Mouse (Mus musculus) CH12.LX (cell line): Measurements from ENCODE around the gene Tex9. TPM values are rescaled to one million over a fixed set of nuclear protein-coding genes. Genes with fewer than 3 reads are reported as not detected.

Source experiments
- DNase-seq: peaks from one replicate; pipeline ENCODE4 v3.0.0-alpha.2; 2013; ENCODE audit errors: extremely low read depth
- H3K27ac ChIP-seq: 2 replicates; pipeline ENCODE4 v1.5.1; 2012; ENCODE audit warnings: low read depth, mild to moderate bottlenecking, control low read depth, moderate library complexity; ENCODE audit not compliant: insufficient read depth
- H3K27me3 ChIP-seq: replicated peaks from 2 replicates; pipeline ENCODE3; 2012; ENCODE audit warnings: inconsistent platforms
- H3K36me3 ChIP-seq, 2 experiments: replicated peaks in 1 of 2; 2 replicates each; pipeline versions ENCODE3 to v1.6.1; 2012; ENCODE audit warnings: inconsistent platforms in 1 of 2, low read length in 1 of 2, mild to moderate bottlenecking in 1 of 2, mixed read lengths in 1 of 2, moderate library complexity in 1 of 2; ENCODE audit not compliant: control insufficient read depth in 1 of 2, insufficient read depth in 1 of 2
- H3K4me1 ChIP-seq, 2 experiments: 2 replicates each; pipeline ENCODE4 v1.6.1; 2012; ENCODE audit warnings: inconsistent platforms in 1 of 2, moderate library complexity in 1 of 2; ENCODE audit not compliant: insufficient read depth in 2 of 2, control insufficient read depth in 1 of 2
- H3K4me2 ChIP-seq: 2 replicates; pipeline ENCODE4 v1.6.1; 2012; ENCODE audit warnings: low read depth, mild to moderate bottlenecking, control low read depth; ENCODE audit not compliant: poor library complexity, insufficient read depth, severe bottlenecking
- H3K4me3 ChIP-seq, 3 experiments: fragments of 150-350 bp in 1 of 3; sonication (generic) in 1 of 3; replicated peaks in 1 of 3; 2 replicates each; pipeline versions ENCODE3 to v1.5.1; 2011 to 2012; ENCODE audit warnings: low read depth in 2 of 3, low read length in 2 of 3, mild to moderate bottlenecking in 2 of 3, moderate library complexity in 2 of 3, control low read depth in 1 of 3, improper control_type of control experiment in 1 of 3, inconsistent platforms in 1 of 3, mixed read lengths in 1 of 3; ENCODE audit not compliant: poor library complexity in 1 of 3
- H3K79me2 ChIP-seq: replicated peaks from 2 replicates; pipeline ENCODE4 v1.6.1; 2012; ENCODE audit warnings: mild to moderate bottlenecking, moderate library complexity; ENCODE audit not compliant: control insufficient read depth, poor library complexity, insufficient read depth, severe bottlenecking; ENCODE audit errors: extremely low read depth
- H3K9ac ChIP-seq: 2 replicates; pipeline ENCODE4 v1.6.1; 2012; ENCODE audit warnings: low read depth, mild to moderate bottlenecking, control low read depth, moderate library complexity; ENCODE audit not compliant: insufficient read depth
- H3K9me3 ChIP-seq: replicated peaks from 2 replicates; pipeline ENCODE3; 2012; ENCODE audit warnings: low read length, inconsistent platforms, mixed read lengths
- BHLHE40 ChIP-seq: IDR thresholded peaks from 2 replicates; pipeline ENCODE4 v1.6.1; 2011; ENCODE audit warnings: mild to moderate bottlenecking, low read depth, low read length, improper control_type of control experiment
- CHD1 ChIP-seq: IDR thresholded peaks from 2 replicates; pipeline ENCODE4 v1.6.1; 2012; ENCODE audit warnings: low read depth, low read length, improper control_type of control experiment, inconsistent platforms
- CHD2 ChIP-seq: IDR thresholded peaks from 2 replicates; pipeline ENCODE4 v1.6.1; 2011; ENCODE audit warnings: low read length, improper control_type of control experiment
- CTCF ChIP-seq, 2 experiments: IDR thresholded peaks in 1 of 2; conservative IDR thresholded peaks in 1 of 2; 2 replicates each; pipeline ENCODE4 v1.5.1; 2011 to 2012; ENCODE audit warnings: low read depth in 2 of 2, low read length in 2 of 2, improper control_type of control experiment in 1 of 2, inconsistent platforms in 1 of 2, mild to moderate bottlenecking in 1 of 2, moderate library complexity in 1 of 2
- E2F4 ChIP-seq: IDR thresholded peaks from 2 replicates; pipeline ENCODE4 v1.6.1; 2011; ENCODE audit warnings: low read depth, low read length, improper control_type of control experiment; ENCODE audit not compliant: insufficient replicate concordance
- ELF1 ChIP-seq: IDR thresholded peaks from 2 replicates; pipeline ENCODE4 v1.6.1; 2014; ENCODE audit warnings: low read depth, mild to moderate bottlenecking, inconsistent platforms, low read length, improper control_type of control experiment
- EP300 ChIP-seq: IDR thresholded peaks from 2 replicates; pipeline ENCODE4 v1.6.1; 2011; ENCODE audit warnings: low read length, improper control_type of control experiment
- ETS1 ChIP-seq: conservative IDR thresholded peaks from 2 replicates; pipeline ENCODE4 v1.6.1; 2012; ENCODE audit warnings: low read depth, mild to moderate bottlenecking, inconsistent platforms, low read length, improper control_type of control experiment, moderate library complexity
- GABPA ChIP-seq: IDR thresholded peaks from 2 replicates; pipeline ENCODE4 v1.6.1; 2012; ENCODE audit warnings: low read depth, low read length, improper control_type of control experiment, inconsistent platforms; ENCODE audit not compliant: insufficient replicate concordance
- IRF4 ChIP-seq: IDR thresholded peaks from 2 replicates; pipeline ENCODE4 v1.6.1; 2014; ENCODE audit warnings: low read depth, mild to moderate bottlenecking, inconsistent platforms, low read length, improper control_type of control experiment
- JUND ChIP-seq: conservative IDR thresholded peaks from 2 replicates; pipeline ENCODE4 v1.6.1; 2011; ENCODE audit warnings: low read depth, low read length, improper control_type of control experiment
- MAX ChIP-seq: IDR thresholded peaks from 2 replicates; pipeline ENCODE4 v1.6.1; 2011; ENCODE audit warnings: low read length, improper control_type of control experiment
- MAZ ChIP-seq: IDR thresholded peaks from 2 replicates; pipeline ENCODE4 v1.6.1; 2012; ENCODE audit warnings: low read depth, mild to moderate bottlenecking, inconsistent platforms, low read length, improper control_type of control experiment, moderate library complexity
- MEF2A ChIP-seq: IDR thresholded peaks from 2 replicates; pipeline ENCODE4 v1.6.1; 2014; ENCODE audit warnings: low read depth, mild to moderate bottlenecking, inconsistent platforms, low read length, improper control_type of control experiment, borderline replicate concordance
- MXI1 ChIP-seq: IDR thresholded peaks from 2 replicates; pipeline ENCODE4 v1.6.1; 2011; ENCODE audit warnings: mild to moderate bottlenecking, low read depth, low read length, improper control_type of control experiment
- NELFE ChIP-seq: IDR thresholded peaks from 2 replicates; pipeline ENCODE4 v1.6.1; 2011; ENCODE audit warnings: low read depth, low read length, improper control_type of control experiment
- NRF1 ChIP-seq: IDR thresholded peaks from 2 replicates; pipeline ENCODE4 v1.6.1; 2014; ENCODE audit warnings: low read depth, mild to moderate bottlenecking, inconsistent platforms, low read length, improper control_type of control experiment, moderate library complexity
- PAX5 ChIP-seq: IDR thresholded peaks from 2 replicates; pipeline ENCODE4 v1.6.1; 2012; ENCODE audit warnings: low read length, inconsistent platforms, mixed read lengths
- POLR2A ChIP-seq: IDR thresholded peaks from 2 replicates; pipeline ENCODE4 v1.6.1; 2011; ENCODE audit warnings: low read depth, mild to moderate bottlenecking, improper control_type of control experiment, low read length
- POLR2AphosphoS2 ChIP-seq: IDR thresholded peaks from 2 replicates; pipeline ENCODE4 v1.6.1; 2011; ENCODE audit warnings: low read depth, low read length, improper control_type of control experiment
- SIN3A ChIP-seq: IDR thresholded peaks from 2 replicates; pipeline ENCODE4 v1.6.1; 2012; ENCODE audit warnings: low read length, improper control_type of control experiment, inconsistent platforms
- SMC3 ChIP-seq: IDR thresholded peaks from 2 replicates; pipeline ENCODE4 v1.6.1; 2011; ENCODE audit warnings: low read depth, low read length, improper control_type of control experiment
- TBP ChIP-seq: conservative IDR thresholded peaks from 2 replicates; pipeline ENCODE4 v1.6.1; 2011; ENCODE audit warnings: low read depth, low read length, improper control_type of control experiment
- TCF12 ChIP-seq: IDR thresholded peaks from 2 replicates; pipeline ENCODE4 v1.6.1; 2014; ENCODE audit warnings: low read depth, mild to moderate bottlenecking, inconsistent platforms, low read length, improper control_type of control experiment
- UBTF ChIP-seq: IDR thresholded peaks from 2 replicates; pipeline ENCODE4 v1.6.1; 2012; ENCODE audit warnings: low read depth, mild to moderate bottlenecking, inconsistent platforms, low read length, improper control_type of control experiment, moderate library complexity
- USF2 ChIP-seq: conservative IDR thresholded peaks from 2 replicates; pipeline ENCODE4 v1.6.1; 2011; ENCODE audit warnings: low read depth, low read length, improper control_type of control experiment
- ZC3H11A ChIP-seq: IDR thresholded peaks from 2 replicates; pipeline ENCODE4 v1.6.1; 2012; ENCODE audit warnings: low read depth, mild to moderate bottlenecking, inconsistent platforms, low read length, improper control_type of control experiment
- dilution Hi-C: fragments of 300-500 bp; cut with MboI; formaldehyde crosslinking; loops from 2 replicates; pipeline ENCODE4 v1.14.3; 2020; ENCODE audit warnings: low sequenced_read_pairs; ENCODE audit not compliant: extremely low pct_unique_long_range_greater_than_20kb, extremely low pct_ligation_motif_present
- in situ Hi-C: fragments of 300-500 bp; cut with MboI; formaldehyde crosslinking; loops from 3 replicates; pipeline ENCODE4 v1.14.3; 2019; ENCODE audit warnings: low sequenced_read_pairs, low pct_ligation_motif_present, low pct_unique_long_range_greater_than_20kb, mixed read lengths
- polyA plus RNA-seq: library from polyadenylated mRNA; unstranded; fragments of >175 nt; gene quantifications from 2 replicates; pipeline ENCODE4 v1.2.1, GENCODE M21; 2012; ENCODE audit warnings: low read depth; ENCODE audit not compliant: insufficient read length
- total RNA-seq, 2 experiments: library from RNA; depleted of rRNA; stranded (reverse); fragments of 300-350 nt in 1 of 2; fragments of >200 nt in 1 of 2; gene quantifications; 2 replicates each; pipeline ENCODE4 v1.2.3; 2012 to 2014

The Tex9 gene
- total and polyA plus RNA-seq, 3 experiments = 12.1 to 27.4 (median 12.7) TPM

DNA sequence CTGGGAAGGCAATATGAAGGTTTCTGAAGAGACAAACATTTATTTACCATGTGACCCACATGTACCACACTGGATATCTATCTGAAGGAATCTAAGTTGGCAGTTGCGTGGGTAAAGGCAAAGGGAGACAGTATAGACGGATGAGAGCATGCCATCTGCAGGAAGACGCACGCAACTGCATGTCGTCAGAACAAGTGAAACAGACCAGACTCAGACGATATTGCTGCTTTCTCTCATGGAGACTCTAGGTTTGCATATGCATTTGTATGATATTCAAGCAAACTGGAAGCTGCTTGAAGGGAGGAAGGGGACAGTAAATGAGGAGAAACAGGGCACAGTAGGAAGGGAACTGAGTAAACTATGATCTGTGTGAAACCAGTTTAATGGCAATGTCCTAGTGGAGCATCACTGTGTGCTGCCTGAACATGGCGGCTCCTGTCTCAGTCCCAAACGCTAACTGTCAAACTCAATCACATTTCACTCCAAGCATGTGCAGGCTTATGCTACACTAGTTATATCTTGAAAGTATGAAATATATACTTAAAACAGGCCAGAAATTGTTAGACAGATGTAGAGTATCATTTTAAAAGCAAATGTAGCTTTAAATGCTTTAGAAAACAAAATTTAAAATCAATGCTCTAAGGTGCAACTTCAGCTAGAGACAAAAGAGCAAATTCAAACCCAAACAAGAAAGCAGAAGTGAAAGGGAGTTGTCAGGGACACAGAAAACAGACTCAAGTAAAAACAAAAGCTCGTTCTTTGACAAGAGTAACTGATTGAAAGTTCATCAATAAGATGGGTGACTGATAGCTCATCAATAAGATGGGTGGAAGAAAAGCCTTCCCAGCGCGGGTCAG, 24.2 kb downstream of the Tex9 start (continued):
- TF ChIP-seq MAZ = no peak
- TF ChIP-seq E2F4 = 0 out of 2 replicates have a peak, but pooled peaks have one; percentile 13
- no peak for TF ChIP-seq NELFE
- peak; percentile 81 to 86 for TF ChIP-seq CTCF (conservative IDR thresholded peaks at IDR 0.05 in 1 of 2, IDR thresholded peaks at IDR 0.05 in 1 of 2; ENCODE audit: low read depth in 2 of 2, low read length in 2 of 2)
- peak; percentile 82 for TF ChIP-seq JUND
- TF ChIP-seq BHLHE40 = 0 out of 2 replicates have a peak, but pooled peaks have one; percentile 29
- peak; percentile 97 for TF ChIP-seq IRF4
- TF ChIP-seq POLR2AphosphoS2 = no peak
- TF ChIP-seq ELF1 = no peak
- peak; percentile 74 for TF ChIP-seq MXI1
- no peak for TF ChIP-seq CHD2
- no peak for TF ChIP-seq POLR2A

DNA sequence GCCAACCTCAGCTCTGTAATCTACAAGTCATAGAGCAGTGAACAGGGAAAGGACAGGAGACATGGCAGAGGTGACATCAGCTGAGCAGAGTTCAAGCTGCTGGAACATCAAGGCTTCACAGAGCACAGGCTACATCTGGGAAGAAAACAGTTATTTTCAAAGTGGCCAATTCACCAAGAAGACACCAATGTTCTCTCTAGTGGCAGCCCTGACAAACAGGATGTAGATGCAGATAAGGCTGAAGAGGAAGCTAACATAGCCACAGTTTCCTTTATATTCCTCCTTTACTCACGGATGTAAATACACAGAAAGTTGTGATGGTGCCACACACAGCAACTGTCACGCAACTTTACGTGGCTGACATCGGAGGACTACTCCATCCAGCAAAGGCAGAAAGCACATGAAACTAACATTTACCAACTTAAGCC, 26.2 kb downstream of the Tex9 start:
- no peak overlapping the region for H3K9ac ChIP-seq
- TF ChIP-seq TCF12 = no peak
- H3K79me2 ChIP-seq = no peaks in the 10 kb centered on the region
- H3K36me3 ChIP-seq = peaks cover 7 to 47% of the 10 kb centered on the region in 2 experiments
- dilution Hi-C loops (no loop called here), in situ Hi-C loops (loop anchor here (10.0 kb wide), 1 partner anchor 209 kb away; no protein-coding TSS in a partner anchor)
- no peaks in the 10 kb centered on the region for H3K9me3 ChIP-seq
- H3K4me1 ChIP-seq = peaks cover 8 to 37% of the 10 kb centered on the region in 2 experiments
- no peak overlapping the region for H3K4me3 ChIP-seq
- H3K27me3 ChIP-seq = no peaks in the 10 kb centered on the region
- H3K27ac ChIP-seq = peak overlapping the region; percentile 50
- DNase-seq = no peak
- no peak overlapping the region for H3K4me2 ChIP-seq

- Histone ChIP-seq H3K4me2 (no peak overlapping the region), H3K9me3 (no peaks in the 10 kb centered on the region), H3K79me2 (no peaks in the 10 kb centered on the region)
- in situ Hi-C loops = loop anchor here (10.0 kb wide), 1 partner anchor 210 kb away; no protein-coding TSS in a partner anchor
- no peak for DNase-seq
- TF ChIP-seq ETS1 (no peak), NRF1 (no peak), NELFE (no peak), JUND (no peak), USF2 (no peak), MEF2A (no peak), SIN3A (no peak), TCF12 (no peak), ZC3H11A (no peak), CHD1 (no peak), TBP (no peak), SMC3 (no peak), MAX (no peak), GABPA (no peak), EP300 (no peak), PAX5 (no peak), UBTF (no peak)
- TF ChIP-seq, all 38 proteins: peak for 0
- H3K27me3 ChIP-seq = no peaks in the 10 kb centered on the region
- peaks cover 8 to 45% of the 10 kb centered on the region in 2 experiments for H3K4me1 ChIP-seq
- no peak overlapping the region for H3K27ac ChIP-seq
- no peak overlapping the region for H3K4me3 ChIP-seq
- dilution Hi-C loops = no loop called here
- H3K9ac ChIP-seq = no peak overlapping the region
- H3K36me3 ChIP-seq = peaks cover 15 to 50% of the 10 kb centered on the region in 2 experiments
These were observed 27.2 kb downstream of the Tex9 start for GRCm38 (mm10) chr9:72464806-72465205.
